ENCODE assay signal across 16 mouse cellular contexts in genomic region chr13:60134439-60134799, GRCm38 (mm10). TPM values are rescaled to one million over a fixed set of nuclear protein-coding genes. Genes with fewer than 3 reads are reported as not detected.
"Had no signal": no experiment of that assay in that cellular context is flagged by ENCODE, and none has a peak within 500 bp of the region (broad histone marks: within the 10 kb centered on the region; RNA-seq: fewer than 3 reads in every experiment).

No protein-coding gene starts in this region.

- H3K27me3 ChIP-seq: kidney, embryonic 15.5 days; limb, embryonic 15.5 days had no signal

- ATAC-seq: liver, embryonic 12.5 days had no signal

- H3K27ac ChIP-seq: kidney, embryonic 15.5 days; limb, embryonic 15.5 days; liver, embryonic 12.5 days; macrophage had no signal

- H3K36me3 ChIP-seq: kidney, embryonic 15.5 days; limb, embryonic 15.5 days; liver, embryonic 12.5 days had no signal

- H3K4me1 ChIP-seq: liver, embryonic 12.5 days had no signal

- H3K4me2 ChIP-seq: kidney, embryonic 15.5 days; limb, embryonic 15.5 days; liver, embryonic 12.5 days; lung, embryonic 14.5 days had no signal

- DNase-seq: kidney, adult 2 months; kidney, postnatal 14 days; left cerebral cortex, postnatal 4 days; lung, embryonic 14.5 days; lung, postnatal 10 days; midbrain, embryonic 14.5 days; retina, postnatal 1 day; right cerebral cortex, postnatal 4 days; spleen, adult 18-20 months; thymus, adult 18-20 months; thymus, postnatal 14 days had no signal

- H3K9me3 ChIP-seq: kidney, embryonic 15.5 days; limb, embryonic 15.5 days; liver, embryonic 12.5 days had no signal

- H3K4me3 ChIP-seq: kidney, embryonic 15.5 days; limb, embryonic 15.5 days; liver, embryonic 12.5 days had no signal

- H3K9ac ChIP-seq: kidney, embryonic 15.5 days; limb, embryonic 15.5 days; liver, embryonic 12.5 days; lung, embryonic 14.5 days had no signal

RNA-seq across cellular contexts. Expression of gene Gas1, which starts 42.7 kb away (rescaled TPM):
- total RNA-seq: monocyte, adult 5-6 weeks had no signal
